Mouse (Mus musculus) kidney, postnatal 36 days (tissue): ENCODE measurements at regions not wholly inside any gene's neighbourhood (a gene's known extent, or its start where the extent isn't known, plus 50 kb on each side); places are given as distances from the start of the nearest gene placed in this dataset.

Source experiments
- DNase-seq, 2 experiments: peaks; one replicate each; pipeline ENCODE4 v3.0.0; 2021 to 2022; ENCODE audit warnings: mixed read lengths in 2 of 2

- no peak for DNase-seq
These were observed 51.4 kb upstream of the Ralgps2 start for GRCm38 (mm10) chr1:156990567-156991494.

- DNase-seq = no peak
These were observed 50.7 kb upstream of the Ralgps2 start for GRCm38 (mm10) chr1:156990112-156990511.

- no peak for DNase-seq
These were observed 49.8 kb upstream of the Ralgps2 start for GRCm38 (mm10) chr1:156989149-156989785.
